Mouse (Mus musculus) spleen, adult 2 months (tissue): Measurements from ENCODE around the gene Tsc2.

ENCODE experiments used
- CTCF ChIP-seq: fragments of 200-500 bp; IDR thresholded peaks from 2 replicates; pipeline ENCODE4 v1.5.1; 2011; ENCODE audit warnings: mild to moderate bottlenecking, inconsistent platforms; ENCODE audit not compliant: insufficient read depth, insufficient read length, insufficient replicate concordance; ENCODE audit errors: extremely low read depth
- POLR2A ChIP-seq: fragments of 200-500 bp; IDR thresholded peaks from 2 replicates; pipeline ENCODE4 v1.6.1; 2011; ENCODE audit warnings: low read depth, low read length, inconsistent platforms

DNA sequence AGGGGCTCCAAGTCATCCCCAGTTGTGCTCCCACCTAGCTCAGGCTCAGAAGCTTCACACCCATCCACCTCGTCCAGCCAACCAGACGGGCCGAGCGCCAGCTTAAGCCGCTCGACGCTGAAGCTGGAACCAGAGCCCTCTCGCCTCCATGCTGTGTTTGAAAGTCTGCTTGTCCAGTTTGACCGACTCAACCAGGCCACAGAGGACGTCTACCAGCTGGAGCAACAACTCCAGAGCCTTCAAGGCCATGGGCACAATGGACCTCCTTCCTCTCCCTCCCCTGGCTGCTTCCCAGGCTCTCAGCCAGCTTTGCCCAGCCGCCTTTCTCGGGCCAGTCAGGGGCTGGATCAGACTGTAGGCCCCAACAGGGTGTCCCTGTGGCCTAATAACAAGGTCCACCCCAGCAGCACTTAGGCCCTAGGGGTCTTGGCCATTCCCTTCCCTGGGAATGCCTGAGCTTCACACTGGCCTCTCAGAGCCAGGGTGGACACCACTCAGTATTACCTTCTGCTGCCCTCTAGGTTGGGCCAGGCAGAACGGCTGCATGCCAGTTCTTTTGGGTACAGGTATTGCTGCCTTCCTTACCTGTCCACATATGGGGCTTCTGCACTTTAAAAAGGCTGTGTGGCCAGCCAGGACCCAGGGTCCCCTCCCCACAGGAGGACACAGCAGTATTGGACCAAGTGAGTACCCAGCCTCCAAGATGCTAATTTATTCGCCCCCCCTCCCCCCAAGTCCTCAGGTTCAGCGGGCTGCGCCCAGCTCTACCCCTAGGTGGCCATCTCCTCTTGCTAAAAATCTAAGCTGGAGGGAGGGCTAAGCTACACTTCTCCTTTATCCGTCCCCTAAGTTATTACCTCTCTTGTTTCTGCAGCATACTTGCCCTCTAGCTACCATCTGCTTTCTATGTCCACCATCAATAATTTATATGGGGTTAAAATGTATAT is 37.0 kb downstream of the Tsc2 start:
- TF ChIP-seq CTCF, result no peak
- TF ChIP-seq POLR2A, result no peak
